Mouse (Mus musculus) intestine, embryonic 15.5 days (tissue): ENCODE results near the gene 1700022I11Rik. TPM values are rescaled to one million over a fixed set of nuclear protein-coding genes. Genes with fewer than 3 reads are reported as not detected.
A peak's percentile ranks its signal among the peaks of the same experiment; 100 is the strongest.

ENCODE experiments used
- ATAC-seq: fragments of 200-750 bp; cut with Nextera tagmentation; 2 replicates; pipeline ENCODE4 v1.8.0; 2017; ENCODE audit warnings: moderate TSS enrichment, moderate library complexity
- H3K27ac ChIP-seq: fragments of 300-500 bp; sonication (generic); 2 replicates; pipeline ENCODE4 v1.5.1; 2015; ENCODE audit warnings: mild to moderate bottlenecking, inconsistent platforms
- H3K27me3 ChIP-seq: fragments of 300-500 bp; sonication (generic); replicated peaks from 2 replicates; pipeline ENCODE4 v1.6.1; 2015; ENCODE audit warnings: inconsistent platforms
- H3K36me3 ChIP-seq: fragments of 300-500 bp; sonication (generic); 2 replicates; pipeline ENCODE4 v1.6.1; 2015; ENCODE audit warnings: inconsistent platforms
- H3K4me1 ChIP-seq: fragments of 300-500 bp; sonication (generic); replicated peaks from 2 replicates; pipeline ENCODE4 v1.6.1; 2015; ENCODE audit warnings: inconsistent platforms
- H3K4me2 ChIP-seq: fragments of 300-500 bp; sonication (generic); replicated peaks from 2 replicates; pipeline ENCODE4 v1.6.1; 2015; ENCODE audit warnings: mild to moderate bottlenecking, inconsistent platforms
- H3K4me3 ChIP-seq: fragments of 300-500 bp; sonication (generic); replicated peaks from 2 replicates; pipeline ENCODE4 v1.5.1; 2015; ENCODE audit warnings: inconsistent platforms
- H3K9ac ChIP-seq: fragments of 300-500 bp; sonication (generic); 2 replicates; pipeline ENCODE4 v1.6.1; 2015; ENCODE audit warnings: inconsistent platforms
- H3K9me3 ChIP-seq: fragments of 300-500 bp; sonication (generic); 2 replicates; pipeline ENCODE4 v1.6.1; 2016; ENCODE audit warnings: inconsistent platforms
- WGBS: fragments of 180-500 bp; shearing (Covaris S2); methylation state at CpG from one replicate; pipeline ENCODE4 v1.1.7; 2015; 5-methylcytosine and 5-hydroxymethylcytosine counted together
- polyA plus RNA-seq: library from polyadenylated mRNA; unstranded; fragments of >200 nt; fragmentation: Nextera tagmentation; extraction: Ambion mirVana; gene quantifications from 2 replicates; pipeline ENCODE4 v1.2.1, GENCODE M21; 2015

Gene 1700022I11Rik
- polyA plus RNA-seq, 1 experiment from 2014 or later: 0.33 TPM

DNA sequence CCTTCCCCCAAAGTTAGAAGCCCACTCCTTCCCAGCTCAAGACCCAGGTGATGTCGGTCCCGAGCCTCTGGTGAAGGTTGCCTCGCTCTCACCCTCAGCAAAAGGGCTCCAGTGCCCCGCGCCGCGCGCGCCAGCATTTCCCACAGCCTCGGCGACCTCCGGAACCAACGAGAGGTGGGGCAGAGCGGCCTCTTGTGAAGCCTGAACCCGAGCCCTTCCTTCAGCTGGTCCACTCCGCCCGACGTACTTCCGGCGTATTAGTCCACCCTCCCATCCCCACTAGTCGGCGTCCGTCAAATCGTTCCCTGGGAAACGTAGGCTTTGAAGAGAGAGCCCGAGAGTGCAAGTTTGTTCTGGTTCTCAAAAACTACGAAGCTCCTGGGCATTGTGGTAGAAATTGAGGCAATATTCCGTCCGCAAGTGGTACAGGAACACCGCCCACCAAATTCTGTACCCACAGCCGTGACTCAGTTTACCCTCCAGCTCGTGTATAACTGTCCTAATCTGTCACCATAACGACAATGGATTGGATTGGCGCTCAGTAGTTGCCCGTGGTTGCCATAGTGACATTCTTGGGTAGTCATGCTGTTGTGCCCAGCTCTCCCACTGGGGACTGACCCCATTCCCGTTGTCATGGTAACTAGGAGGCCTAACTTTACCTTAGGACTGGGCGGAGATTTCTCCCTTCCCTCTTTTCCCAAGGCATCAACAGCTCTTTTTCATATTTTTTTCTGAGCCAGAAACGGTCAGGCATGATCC lies 62.0 kb downstream of the 1700022I11Rik start, which contains the start of gene Stoml2:
Stoml2 (minus strand) TSS at position 474 of the 759 bp plus-strand sequence.
- H3K4me3 ChIP-seq: peak within 1 kb of the TSS; percentile 77
- peaks cover 23% of the 10 kb centered on the region for H3K36me3 ChIP-seq
- WGBS: under 1% methylated on average over 38 of the region's 38 CpGs
- H3K4me1 ChIP-seq: peaks cover 9% of the 10 kb centered on the region
- H3K9me3 ChIP-seq: no peaks in the 10 kb centered on the region
- ATAC-seq: peak; percentile 98
- H3K9ac ChIP-seq: peak within 1 kb of the TSS; percentile 92
- no peaks in the 10 kb centered on the region for H3K27me3 ChIP-seq
- peak within 1 kb of the TSS; percentile 84 for H3K4me2 ChIP-seq
- H3K27ac ChIP-seq: peak within 1 kb of the TSS; percentile 82

DNA sequence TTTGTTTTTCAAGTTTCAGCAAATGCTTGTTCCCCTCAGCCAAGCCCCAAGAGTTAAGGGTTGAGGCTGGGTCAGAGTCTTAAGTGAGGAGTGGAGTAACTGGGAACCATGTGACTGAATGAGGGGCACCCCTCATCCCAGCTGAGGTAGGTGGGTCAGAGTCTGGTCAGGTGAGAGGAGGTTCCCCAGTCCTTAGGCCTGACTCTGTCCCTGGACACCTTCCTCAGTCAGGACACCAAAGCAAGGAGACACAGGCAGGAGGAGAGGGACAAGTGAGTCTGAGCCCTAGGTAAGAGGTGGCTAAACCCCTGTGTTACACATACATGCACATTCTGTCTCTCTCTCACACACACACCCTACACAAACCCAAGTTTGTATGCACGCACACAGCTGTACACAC lies 63.1 kb downstream of the 1700022I11Rik start:
- peaks cover 15% of the 10 kb centered on the region; the same call in 1 of the 2 replicates for H3K36me3 ChIP-seq
- H3K4me2 ChIP-seq: no peak overlapping the region

More for the DNA sequence above, 63.1 kb downstream of the 1700022I11Rik start:
- Histone ChIP-seq H3K9ac (no peak overlapping the region), H3K27ac (no peak overlapping the region), H3K9me3 (no peaks in the 10 kb centered on the region), H3K4me3 (no peak overlapping the region), H3K4me1 (peaks cover 9% of the 10 kb centered on the region), H3K27me3 (no peaks in the 10 kb centered on the region)
- WGBS: 71% methylated on average over 1 of the region's 1 CpGs
- ATAC-seq: no peak

Other genes starting within 250 kb of the 1700022I11Rik start
- 0.30 TPM in 1 of 2 replicates, not detected in the other for gene 4930578G10Rik, start 234.1 kb upstream of the 1700022I11Rik start, polyA plus RNA-seq
- not detected in 2 replicates for gene Ccl19, start 213.0 kb upstream of the 1700022I11Rik start, polyA plus RNA-seq
- 85.7 and 88.1 TPM in 2 replicates for gene Ccl21a, start 195.6 kb upstream of the 1700022I11Rik start, polyA plus RNA-seq
- not detected in 2 replicates for gene Fam205a1, start 115.7 kb upstream of the 1700022I11Rik start, polyA plus RNA-seq
- 0.09 and 0.10 TPM in 2 replicates for gene Gm12394, start 112.8 kb upstream of the 1700022I11Rik start, polyA plus RNA-seq
- gene Fam205c, start 95.4 kb upstream of the 1700022I11Rik start, polyA plus RNA-seq: 0.30 and 0.60 TPM in 2 replicates
- 0.82 and 1.6 TPM in 2 replicates for gene Phf24, start 52.9 kb upstream of the 1700022I11Rik start, polyA plus RNA-seq
- 7.3 and 8.4 TPM in 2 replicates for gene Dnajb5, start 19.8 kb upstream of the 1700022I11Rik start, polyA plus RNA-seq
- gene Vcp, start 30.9 kb downstream of the 1700022I11Rik start, polyA plus RNA-seq: 461 and 483 TPM in 2 replicates
- 15.0 and 15.2 TPM in 2 replicates for gene Fancg, start 40.9 kb downstream of the 1700022I11Rik start, polyA plus RNA-seq
- 22.9 and 28.2 TPM in 2 replicates for gene Pigo, start 56.2 kb downstream of the 1700022I11Rik start, polyA plus RNA-seq
- gene Stoml2, start 62.1 kb downstream of the 1700022I11Rik start, polyA plus RNA-seq: 318 and 334 TPM in 2 replicates
- 7.8 and 7.9 TPM in 2 replicates for gene Fam214b, start 76.6 kb downstream of the 1700022I11Rik start, polyA plus RNA-seq
- gene Unc13b, start 89.3 kb downstream of the 1700022I11Rik start, polyA plus RNA-seq: 6.0 and 6.1 TPM in 2 replicates